Mouse (Mus musculus): ENCODE measurements at regions not wholly inside any gene's neighbourhood (a gene's known extent, or its start where the extent isn't known, plus 50 kb on each side); places are given as distances from the start of the nearest gene placed in this dataset.
A peak's percentile ranks its signal among the peaks of the same experiment; 100 is the strongest.

GRCm38 (mm10) chr12:58027796-58028195, 183.8 kb upstream of the Sstr1 start:
- DNase-seq (ENCODE audit: low read depth, low spot score): no peak
- Histone ChIP-seq H3K27me3 (ENCODE audit: control insufficient read depth, insufficient read depth, low read length, poor library complexity, severe bottlenecking) (no peaks in the 10 kb centered on the region), H3K36me3 (ENCODE audit: control insufficient read depth, insufficient read depth, low read length, poor library complexity, severe bottlenecking) (no peaks in the 10 kb centered on the region)

GRCm38 (mm10) chr12:58056368-58056860, 155.2 kb upstream of the Sstr1 start:
- no peak for DNase-seq (ENCODE audit: low read depth, low spot score)
- no peaks in the 10 kb centered on the region for H3K36me3 ChIP-seq (ENCODE audit: control insufficient read depth, insufficient read depth, low read length, poor library complexity, severe bottlenecking)

GRCm38 (mm10) chr12:58067318-58068223, 144.0 kb upstream of the Sstr1 start:
- Histone ChIP-seq H3K36me3 (ENCODE audit: control insufficient read depth, insufficient read depth, low read length, poor library complexity, severe bottlenecking) (no peaks in the 10 kb centered on the region), H3K27me3 (ENCODE audit: control insufficient read depth, insufficient read depth, low read length, poor library complexity, severe bottlenecking) (no peaks in the 10 kb centered on the region)
- peak; percentile 6 for DNase-seq (ENCODE audit: low read depth, low spot score)

More at GRCm38 (mm10) chr12:58056368-58056860, 155.2 kb upstream of the Sstr1 start:
- no peaks in the 10 kb centered on the region for H3K27me3 ChIP-seq (ENCODE audit: control insufficient read depth, insufficient read depth, low read length, poor library complexity, severe bottlenecking)

- H3K36me3 ChIP-seq (ENCODE audit: control insufficient read depth, insufficient read depth, low read length, poor library complexity, severe bottlenecking): no peaks in the 10 kb centered on the region
- DNase-seq (ENCODE audit: low read depth, low spot score): no peak
- no peaks in the 10 kb centered on the region for H3K27me3 ChIP-seq (ENCODE audit: control insufficient read depth, insufficient read depth, low read length, poor library complexity, severe bottlenecking)
Observed at GRCm38 (mm10) chr12:58087311-58087710, 124.3 kb upstream of the Sstr1 start.

GRCm38 (mm10) chr12:58112643-58113042, 98.9 kb upstream of the Sstr1 start:
- DNase-seq (ENCODE audit: low read depth, low spot score): no peak
- Histone ChIP-seq H3K36me3 (ENCODE audit: control insufficient read depth, insufficient read depth, low read length, poor library complexity, severe bottlenecking) (no peaks in the 10 kb centered on the region), H3K27me3 (ENCODE audit: control insufficient read depth, insufficient read depth, low read length, poor library complexity, severe bottlenecking) (no peaks in the 10 kb centered on the region)

- Histone ChIP-seq H3K36me3 (ENCODE audit: control insufficient read depth, insufficient read depth, low read length, poor library complexity, severe bottlenecking) (no peaks in the 10 kb centered on the region), H3K27me3 (ENCODE audit: control insufficient read depth, insufficient read depth, low read length, poor library complexity, severe bottlenecking) (no peaks in the 10 kb centered on the region)
- no peak for DNase-seq (ENCODE audit: low read depth, low spot score)
Observed at GRCm38 (mm10) chr12:58139121-58139520, 72.5 kb upstream of the Sstr1 start.

- no peaks in the 10 kb centered on the region for H3K36me3 ChIP-seq (ENCODE audit: control insufficient read depth, insufficient read depth, low read length, poor library complexity, severe bottlenecking)
- no peak for DNase-seq (ENCODE audit: low read depth, low spot score)
- H3K27me3 ChIP-seq (ENCODE audit: control insufficient read depth, insufficient read depth, low read length, poor library complexity, severe bottlenecking): no peaks in the 10 kb centered on the region
Observed at GRCm38 (mm10) chr12:58151883-58152282, 59.7 kb upstream of the Sstr1 start.

Data from splenic B cell, adult 2 months (primary cell).